Mouse (Mus musculus) cerebral cortex, adult 2 months (tissue): ENCODE results near the gene Mfap3.

ENCODE experiments used
- WGBS: fragments of 180-500 bp; shearing (Covaris S2); methylation state at CpG from one replicate; pipeline ENCODE4 v1.1.7; 2018; 5-methylcytosine and 5-hydroxymethylcytosine counted together

Mfap3 gene

DNA sequence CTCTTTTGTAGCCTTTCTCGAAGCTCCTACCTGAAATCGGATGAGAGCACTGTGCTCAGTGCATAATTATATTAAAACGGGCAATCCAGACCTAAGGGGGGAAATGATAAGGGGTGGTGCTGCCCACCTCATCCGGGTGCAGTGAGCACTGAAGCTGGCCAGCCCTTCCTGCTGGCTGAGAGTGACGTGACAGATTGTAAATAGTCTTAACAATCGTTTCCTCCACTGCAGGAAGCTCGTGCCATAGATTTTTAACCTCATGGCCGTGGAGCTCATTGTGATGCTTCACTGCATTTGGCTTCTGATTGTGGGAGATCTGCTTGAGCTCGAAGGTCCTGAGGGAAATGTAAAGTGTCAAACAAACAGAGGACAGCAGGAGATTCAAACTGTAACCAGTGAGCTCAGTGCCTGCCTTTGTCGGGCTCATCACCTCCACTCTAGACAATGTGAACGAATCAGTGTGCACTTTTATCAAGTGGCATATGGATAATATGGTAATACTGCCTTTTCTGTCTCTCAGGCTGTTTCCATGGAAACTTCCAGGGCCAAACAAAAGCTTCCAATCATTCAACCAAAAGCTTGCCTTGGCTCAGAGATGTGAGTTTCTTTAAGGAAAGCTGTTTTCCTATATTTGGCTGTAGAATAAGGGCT lies 13.0 kb downstream of the Mfap3 start:
- 33% methylated on average over 11 of the region's 11 CpGs for WGBS

DNA sequence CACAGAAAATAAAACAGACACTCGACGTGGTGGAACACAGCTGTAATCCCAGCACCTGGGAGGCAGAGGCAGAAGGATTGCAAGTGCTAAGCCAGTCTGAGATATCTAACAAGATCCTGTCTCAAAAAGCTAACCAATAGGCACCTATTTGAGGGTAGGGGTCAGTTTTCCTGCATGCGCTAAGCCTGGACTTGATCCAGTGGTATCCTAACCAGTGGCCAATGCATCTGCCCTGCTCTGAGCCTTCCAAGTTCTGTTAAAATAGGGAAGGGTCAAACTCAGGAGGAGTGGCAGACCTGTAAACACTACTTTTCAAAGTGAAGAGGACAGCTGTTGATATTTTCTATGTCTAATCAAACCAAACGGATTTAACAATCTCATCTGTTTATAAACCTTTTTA lies 13.8 kb downstream of the Mfap3 start:
- WGBS: 88% methylated on average over 4 of the region's 4 CpGs

DNA sequence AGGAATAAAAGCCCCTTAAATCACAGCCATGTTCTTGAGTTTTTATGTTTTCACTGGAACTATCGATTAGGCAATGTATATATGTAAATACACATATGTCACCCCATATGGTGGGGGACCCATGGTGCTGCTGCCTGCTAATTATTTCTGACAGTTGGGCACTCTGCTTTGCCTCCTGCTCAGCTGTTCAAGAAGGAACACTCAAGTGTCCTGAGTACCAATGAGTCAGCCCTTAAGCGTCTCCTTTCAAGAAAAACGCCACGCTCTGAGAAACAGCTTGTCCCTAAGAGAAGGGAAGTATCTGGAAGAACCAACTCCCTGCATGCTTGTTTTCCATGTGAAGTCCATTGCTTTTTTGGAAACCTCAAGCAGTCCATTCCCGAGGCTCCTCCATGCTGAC lies 17.4 kb downstream of the Mfap3 start:
- WGBS: 75% methylated on average over 5 of the region's 5 CpGs

DNA sequence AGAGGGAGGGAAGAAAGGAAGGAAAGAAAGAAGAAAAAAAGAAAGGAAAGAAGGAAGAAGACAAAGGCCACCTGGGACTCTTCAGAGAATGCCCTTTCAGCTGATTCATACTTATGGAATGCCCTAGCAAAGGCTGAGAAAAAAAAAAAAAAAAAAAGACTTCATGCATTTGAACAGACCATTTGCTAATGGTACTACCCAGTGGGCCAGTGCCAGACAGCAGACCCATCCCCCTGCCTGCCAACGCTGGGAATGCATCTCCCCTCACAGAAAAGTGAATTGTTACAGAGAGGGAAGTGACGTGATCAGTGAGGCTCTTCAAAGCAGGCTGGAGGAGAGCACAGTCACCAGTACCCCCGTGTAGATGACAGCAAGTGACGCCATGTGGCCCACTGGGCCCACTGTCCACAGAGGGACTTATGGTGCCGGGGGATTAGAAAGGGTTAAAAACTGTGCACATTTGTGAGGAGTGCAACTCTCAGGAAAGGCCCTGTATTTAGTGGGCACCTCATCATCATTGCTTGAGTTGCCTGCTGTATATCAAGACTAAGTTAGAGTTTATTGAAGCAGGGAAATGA lies 21.5 kb downstream of the Mfap3 start:
- 75% methylated on average over 5 of the region's 5 CpGs for WGBS

DNA sequence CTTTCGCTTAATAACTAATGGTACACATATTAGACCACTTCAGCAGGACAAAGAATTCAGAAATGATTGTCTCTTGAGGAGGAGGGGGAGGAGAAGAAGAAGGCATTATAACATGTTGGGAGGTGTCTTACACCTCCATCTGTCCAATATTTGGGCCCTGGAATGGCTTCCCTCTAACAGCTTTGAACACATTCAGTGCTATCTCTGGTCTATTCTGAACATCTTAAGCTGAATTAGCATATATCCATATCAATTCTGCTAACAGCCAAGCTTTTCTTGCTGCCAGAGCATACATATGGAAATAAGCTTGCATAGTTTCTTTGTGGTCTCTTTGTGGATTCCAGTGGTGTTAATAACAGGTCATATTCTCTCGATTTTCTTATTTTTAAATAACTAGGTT lies 22.2 kb downstream of the Mfap3 start:
- WGBS: 74% methylated on average over 2 of the region's 2 CpGs

DNA sequence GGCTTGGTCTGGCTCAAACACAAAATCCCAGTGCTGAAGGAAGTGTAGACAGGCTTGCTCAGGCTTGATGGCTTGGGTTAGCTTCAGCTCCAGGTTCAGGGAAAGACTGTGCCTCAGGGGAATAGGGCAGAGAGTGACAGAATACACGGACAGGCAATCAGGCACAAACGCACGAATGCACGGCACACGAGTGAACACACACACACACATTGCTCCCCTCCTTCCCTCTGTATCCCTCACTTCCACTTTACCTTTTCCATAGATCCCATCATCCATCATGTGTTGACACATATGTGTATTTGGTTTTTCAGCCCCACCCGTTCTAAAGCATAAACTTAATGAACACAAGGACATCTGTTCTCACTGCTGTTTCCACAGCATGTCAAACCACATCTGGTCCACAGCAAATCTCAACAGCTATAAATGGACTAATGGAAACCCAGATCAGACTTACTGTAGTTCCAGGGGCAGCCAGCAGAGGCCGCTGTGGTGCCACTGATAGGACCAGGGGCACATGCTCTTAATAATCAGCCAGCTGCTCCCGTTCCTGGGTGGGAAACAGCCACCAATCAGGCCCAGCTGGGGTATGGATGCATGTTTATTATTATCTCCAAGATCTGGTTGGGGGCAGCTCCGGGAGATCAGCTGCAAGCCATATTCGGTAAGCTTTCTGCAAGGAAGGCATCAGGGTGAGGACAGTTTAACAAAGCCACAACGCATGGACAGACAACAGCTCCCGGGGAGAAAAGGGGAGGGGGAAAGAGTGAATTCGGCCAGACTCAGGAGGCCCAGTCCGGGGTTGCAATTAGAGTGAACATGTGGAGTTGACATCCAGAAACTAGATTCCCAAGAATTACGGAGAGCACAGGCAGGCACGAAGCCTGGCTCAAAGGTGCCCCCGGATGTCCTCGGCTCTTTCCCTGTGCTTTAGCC lies 30.4 kb downstream of the Mfap3 start:
- 40% methylated on average over 18 of the region's 18 CpGs for WGBS

DNA sequence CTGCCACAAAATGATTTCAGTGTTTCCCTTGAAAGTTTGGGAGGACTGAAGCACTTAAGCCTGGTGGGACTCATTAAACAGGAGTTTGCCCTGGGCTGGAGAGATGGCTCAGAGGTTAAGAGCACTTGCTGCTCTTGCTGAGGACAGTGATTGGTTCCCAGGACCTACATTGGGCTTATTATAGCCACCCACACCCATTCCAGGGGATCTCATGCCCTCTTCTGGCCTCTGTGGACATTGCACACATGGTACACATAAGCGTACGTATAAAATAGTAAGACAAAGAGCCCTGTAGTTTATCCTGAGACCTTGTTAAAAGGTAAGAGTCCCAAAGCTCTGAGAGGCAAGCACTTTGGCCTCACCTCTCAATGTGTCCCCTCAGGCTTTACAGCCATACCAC lies 31.8 kb downstream of the Mfap3 start:
- 98% methylated on average over 2 of the region's 2 CpGs for WGBS

DNA sequence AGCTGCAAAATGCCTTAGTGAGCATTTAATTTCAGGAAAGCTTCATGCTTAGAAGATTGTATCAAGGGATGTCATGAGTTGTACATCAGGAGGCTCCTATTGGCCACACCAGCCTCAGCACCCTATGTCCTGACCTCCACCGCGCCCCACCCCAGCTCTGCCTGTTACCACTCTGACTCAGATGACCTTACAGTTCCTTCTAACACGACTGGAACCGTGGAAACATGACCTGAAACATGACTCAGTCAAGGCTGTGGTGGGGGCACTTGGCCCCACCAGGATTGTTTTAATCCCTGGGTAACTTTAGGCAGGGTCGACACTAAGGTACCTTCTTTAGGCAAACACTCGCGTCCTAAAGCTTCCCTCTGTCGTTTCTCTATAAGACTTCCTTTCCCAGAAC lies 32.6 kb downstream of the Mfap3 start:
- 91% methylated on average over 8 of the region's 8 CpGs for WGBS

DNA sequence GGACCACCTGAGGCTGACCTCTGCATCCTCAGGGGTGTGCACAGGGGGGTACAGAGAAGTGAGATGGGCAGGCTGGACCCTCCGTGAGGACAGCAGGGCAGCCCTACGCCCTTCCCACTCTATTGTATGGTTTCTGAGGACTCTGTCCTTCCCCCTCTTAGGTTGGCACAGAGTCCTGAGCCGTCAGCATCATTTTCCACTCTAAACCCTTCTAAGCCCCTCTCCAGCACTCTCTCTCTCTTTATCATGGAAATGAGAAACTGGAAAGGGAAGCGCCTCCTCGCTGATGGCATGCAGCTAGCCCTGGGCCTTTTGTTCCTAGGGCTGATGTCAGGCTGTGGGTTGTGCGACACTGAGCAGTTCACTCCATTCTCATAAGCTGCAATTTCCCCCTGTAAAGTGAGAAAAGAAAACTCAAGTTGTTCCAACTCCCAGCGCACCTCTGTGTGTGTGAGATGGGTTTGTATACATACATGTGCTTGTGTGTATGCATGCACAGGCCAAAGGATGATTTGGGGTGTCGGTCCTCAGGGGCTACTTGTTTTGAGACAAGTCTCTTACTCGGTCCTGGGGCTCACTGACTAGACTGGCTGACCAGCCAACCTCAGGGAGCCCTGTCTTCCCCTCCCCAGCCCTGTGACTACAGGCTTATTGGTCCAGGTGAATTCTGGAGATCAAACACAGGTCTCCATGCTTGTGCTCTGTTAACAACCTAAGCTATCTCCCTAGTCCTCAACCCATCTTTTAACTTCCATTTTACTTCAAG lies 34.7 kb downstream of the Mfap3 start:
- WGBS: 80% methylated on average over 9 of the region's 9 CpGs

DNA sequence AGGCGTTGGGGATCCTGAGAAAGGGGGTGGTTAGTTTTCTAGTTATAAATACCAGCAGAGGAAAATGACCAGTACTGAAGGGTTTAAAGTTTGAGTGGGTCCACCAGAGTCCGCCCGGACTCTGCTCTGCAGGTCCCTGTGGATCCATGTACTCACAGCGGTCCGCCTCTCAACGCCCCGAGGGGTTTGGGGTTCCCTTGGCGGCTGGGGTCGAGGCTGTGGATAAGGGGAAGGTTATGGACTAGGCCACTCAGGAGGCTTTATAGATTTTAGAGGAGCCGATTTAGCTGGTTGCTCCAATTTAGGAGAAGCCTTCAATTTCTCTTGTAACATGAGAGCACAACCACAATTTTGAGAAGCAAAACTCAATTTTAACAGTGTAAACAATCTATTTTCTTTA lies 39.5 kb downstream of the Mfap3 start:
- 92% methylated on average over 9 of the region's 10 CpGs for WGBS

DNA sequence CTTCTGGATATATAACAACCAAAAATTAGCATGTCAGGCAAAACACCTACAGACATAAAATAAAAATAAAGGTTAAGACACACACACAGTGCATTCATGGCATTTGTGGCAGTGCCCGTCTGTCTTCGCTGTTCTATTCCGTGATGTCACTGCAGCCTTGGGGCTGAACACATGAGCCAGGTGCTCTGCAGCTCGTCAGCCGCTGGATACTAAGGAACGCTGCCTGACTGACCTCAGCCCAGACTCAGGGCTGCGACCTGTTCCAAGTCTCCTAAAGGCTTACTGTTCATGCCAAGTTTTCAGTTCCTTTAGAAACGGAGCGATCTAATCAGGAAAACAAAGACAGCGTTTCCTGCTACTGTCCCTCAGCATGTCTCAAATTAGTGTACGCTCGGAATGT lies 46.1 kb downstream of the Mfap3 start:
- WGBS: 52% methylated on average over 12 of the region's 12 CpGs

DNA sequence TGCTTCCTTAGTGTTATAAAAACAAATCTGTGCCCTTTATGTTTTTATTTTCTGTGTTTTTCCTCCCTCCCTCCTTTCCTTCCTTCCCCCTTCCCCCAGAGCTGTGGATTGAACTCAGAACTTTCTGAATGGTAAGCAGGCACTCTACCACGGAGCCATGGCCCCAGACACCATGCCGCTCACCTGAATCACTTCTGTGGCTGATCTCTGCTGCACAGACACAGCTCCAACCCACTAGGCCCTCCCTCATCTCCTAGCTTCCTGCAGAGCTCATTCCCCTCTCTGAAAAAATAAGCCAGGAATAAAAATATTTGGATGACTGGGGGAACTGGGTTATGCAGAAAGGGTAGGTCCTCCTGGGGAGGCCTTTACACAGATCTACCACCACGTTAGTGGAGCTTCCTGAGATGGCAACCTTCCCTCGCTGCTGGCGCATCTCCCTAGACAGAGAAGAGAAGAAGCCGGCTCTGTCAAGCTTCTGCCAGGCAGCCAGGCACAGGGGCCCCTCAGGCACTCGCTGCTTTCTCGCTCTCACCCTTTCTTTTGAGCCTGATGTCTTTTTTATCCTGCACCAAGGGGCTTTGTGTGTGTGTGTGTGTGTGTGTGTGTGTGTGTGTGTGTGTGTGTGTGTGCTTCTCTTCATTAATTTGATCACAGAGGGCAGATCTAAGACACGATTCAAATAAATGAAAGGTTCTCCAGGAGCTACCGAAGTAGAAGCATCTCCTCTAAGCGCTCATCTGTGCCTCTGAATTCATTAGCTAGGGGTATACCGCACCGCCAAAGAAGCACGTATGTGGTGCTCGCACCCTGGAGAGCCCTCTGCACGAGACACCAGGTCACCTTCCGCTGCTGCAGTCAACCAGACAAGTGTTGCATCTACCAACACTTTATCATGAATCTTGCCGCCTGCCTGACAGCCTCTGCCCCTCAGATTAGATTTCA lies 47.9 kb downstream of the Mfap3 start:
- WGBS: 59% methylated on average over 18 of the region's 18 CpGs

DNA sequence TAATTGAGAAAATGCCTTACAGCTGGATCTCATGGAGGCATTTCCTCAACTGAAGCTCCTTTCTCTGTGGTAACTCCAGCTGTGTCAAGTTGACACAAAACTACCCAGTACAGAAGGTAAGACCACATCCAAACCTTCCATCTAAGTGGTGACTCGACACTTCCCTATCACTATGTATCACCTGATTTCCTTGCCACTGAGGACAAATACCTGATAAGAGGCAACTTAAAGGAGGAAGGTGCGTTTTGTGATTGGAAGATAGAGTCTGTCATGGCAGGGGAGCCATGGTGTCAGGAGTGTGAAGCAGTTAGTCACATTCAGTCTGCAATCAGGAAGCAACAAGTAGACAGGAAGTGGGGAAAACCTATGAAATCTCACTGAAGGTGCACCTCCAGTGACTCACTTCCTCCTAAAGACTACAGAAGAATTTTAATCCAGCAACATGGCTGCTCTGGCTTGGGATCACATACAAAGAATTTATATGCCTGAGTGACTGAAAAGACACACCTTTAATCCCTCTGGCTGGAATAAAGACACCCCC lies 50.6 kb downstream of the Mfap3 start:
- WGBS: 93% methylated on average over 2 of the region's 2 CpGs

DNA sequence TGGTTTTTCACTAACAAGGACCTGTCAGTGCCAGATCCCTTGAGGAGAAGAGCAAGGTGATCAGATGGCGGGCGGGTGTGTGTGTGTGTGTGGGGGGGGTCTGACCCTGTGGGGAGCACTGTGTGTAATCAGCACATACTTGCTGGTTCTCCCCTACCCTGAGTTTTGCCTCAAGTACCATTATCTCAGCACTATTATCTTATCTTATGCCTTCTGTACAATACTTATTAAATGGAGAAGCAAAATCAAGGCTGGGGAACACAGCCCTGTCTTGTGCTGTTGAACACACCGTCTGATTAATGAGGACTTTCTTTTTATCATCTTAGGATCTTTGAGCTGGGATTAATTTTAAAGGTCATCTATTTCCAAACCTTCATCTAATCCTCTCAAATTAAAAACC lies 52.6 kb downstream of the Mfap3 start:
- WGBS: 93% methylated on average over 3 of the region's 3 CpGs

DNA sequence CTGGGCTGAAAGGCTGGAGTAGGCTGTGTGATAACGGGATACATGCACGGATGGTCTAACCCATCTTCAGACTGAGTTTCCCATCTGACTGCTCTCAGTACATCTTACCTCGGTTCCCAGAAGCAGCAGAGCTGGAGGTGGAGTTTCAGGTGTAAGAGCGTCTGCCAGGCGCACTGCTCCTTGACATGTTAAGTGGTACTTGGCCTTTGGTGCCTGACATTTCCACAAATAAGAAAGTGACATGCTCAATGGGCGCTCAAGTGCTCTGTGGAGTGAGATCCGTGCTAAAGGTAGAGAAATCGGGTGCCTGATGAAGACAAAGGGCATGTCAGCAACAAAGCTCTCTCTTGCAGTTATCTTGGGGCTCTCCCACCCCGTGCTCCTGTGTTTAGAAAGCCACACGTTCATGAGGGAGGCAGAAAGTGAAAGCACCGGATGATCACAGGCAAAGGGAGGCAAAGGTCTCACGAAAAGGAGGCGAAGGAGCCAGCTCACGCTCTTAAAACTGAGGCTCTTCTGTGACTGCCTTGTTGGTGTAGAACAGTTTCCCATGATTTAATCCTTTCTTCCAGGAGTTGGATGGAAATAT lies 55.3 kb downstream of the Mfap3 start:
- 71% methylated on average over 14 of the region's 14 CpGs for WGBS

DNA sequence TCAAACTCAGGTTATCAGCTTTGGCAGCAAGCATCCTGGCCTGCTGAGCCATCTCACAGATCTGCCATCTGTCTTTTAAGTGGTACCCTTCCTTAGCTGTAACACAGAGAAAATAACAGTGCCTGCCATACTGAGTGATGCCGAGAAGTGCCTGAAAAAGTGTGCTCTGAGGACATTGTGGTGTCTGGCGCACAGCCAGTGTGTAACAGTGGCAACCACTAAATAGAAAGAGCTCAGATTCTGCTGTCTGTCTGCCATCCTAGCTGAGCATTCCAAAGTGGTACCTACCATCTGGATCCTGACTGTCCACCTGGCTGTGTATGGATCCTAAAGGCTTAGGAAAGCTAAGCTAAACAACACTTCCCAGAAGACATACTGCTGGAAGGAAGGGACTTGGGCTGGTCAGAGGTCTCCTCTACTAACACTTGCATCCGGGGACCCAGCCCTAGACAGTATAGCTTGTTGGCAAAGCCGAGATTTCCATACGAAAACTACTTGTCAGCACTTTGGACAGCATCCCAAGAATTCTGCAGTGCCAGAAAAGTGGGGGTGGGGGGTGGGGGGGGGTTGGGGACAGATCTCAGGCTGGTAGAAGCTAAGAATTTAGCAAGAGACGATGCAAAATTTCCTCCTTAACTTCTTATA lies 58.5 kb downstream of the Mfap3 start:
- 49% methylated on average over 6 of the region's 6 CpGs for WGBS

DNA sequence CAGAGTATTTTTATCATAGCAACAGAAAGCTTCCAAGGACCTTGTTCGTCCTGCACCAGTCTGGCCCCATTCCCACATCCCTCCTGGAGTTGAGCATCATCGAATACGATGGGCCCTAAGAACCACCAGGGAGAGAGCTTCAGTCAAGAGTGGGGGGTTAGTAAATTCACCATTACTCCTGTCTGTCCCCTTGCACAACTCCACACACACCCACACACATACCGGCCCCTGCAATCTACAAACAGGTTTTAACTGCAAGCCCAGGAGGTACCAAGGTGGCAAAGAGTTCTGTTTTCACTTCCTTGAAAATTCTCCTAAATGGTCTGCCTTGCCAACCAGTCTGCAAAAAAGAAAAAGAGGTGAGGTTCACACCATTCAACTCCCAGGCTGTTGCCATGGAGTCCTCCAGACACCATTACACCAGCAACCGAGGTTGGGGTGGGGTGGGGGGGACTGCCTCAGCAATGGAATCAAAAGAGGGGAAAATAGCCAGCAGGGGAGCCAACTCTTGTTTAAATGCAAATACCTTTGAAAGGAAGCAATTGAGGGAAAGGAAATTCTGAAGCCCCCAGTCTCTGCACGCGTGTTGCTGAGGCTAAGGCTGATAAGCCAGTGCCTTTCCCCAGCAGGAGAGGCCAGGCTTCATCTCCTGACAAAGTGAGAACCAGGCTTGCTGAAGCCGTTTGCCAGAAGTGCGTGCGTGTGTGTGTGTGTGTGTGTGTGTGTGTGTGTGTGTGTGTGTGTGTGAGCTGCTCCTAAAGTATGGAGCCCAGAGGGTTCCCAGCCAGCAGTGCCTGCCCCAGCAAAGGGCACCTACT lies 64.6 kb downstream of the Mfap3 start:
- 27% methylated on average over 10 of the region's 10 CpGs for WGBS
